Mouse (Mus musculus) heart, postnatal 0 days (tissue): Measurements from ENCODE around the gene Nek7. TPM values are rescaled to one million over a fixed set of nuclear protein-coding genes. Genes with fewer than 3 reads are reported as not detected.
A peak's percentile ranks its signal among the peaks of the same experiment; 100 is the strongest.

Experiments used
- ATAC-seq: fragments of 200-750 bp; cut with Nextera tagmentation; 2 replicates; pipeline ENCODE4 v1.8.0; 2017; ENCODE audit warnings: low read depth, moderate number of reproducible peaks, moderate library complexity; ENCODE audit not compliant: insufficient read depth
- DNase-seq: peaks from one replicate; pipeline ENCODE4 v3.0.0-alpha.2; 2016; ENCODE audit warnings: low spot score
- H3K27ac ChIP-seq: fragments of 300-500 bp; sonication (generic); 2 replicates; pipeline ENCODE4 v1.5.1; 2014; ENCODE audit warnings: low read depth, mild to moderate bottlenecking
- H3K27me3 ChIP-seq: fragments of 300-500 bp; sonication (generic); 2 replicates; pipeline ENCODE4 v1.6.1; 2014; ENCODE audit warnings: low read length, mixed read lengths; ENCODE audit not compliant: control insufficient read depth, insufficient read depth
- H3K36me3 ChIP-seq: fragments of 300-500 bp; sonication (generic); replicated peaks from 2 replicates; pipeline ENCODE4 v1.6.1; 2014; ENCODE audit warnings: low read length, mixed read lengths; ENCODE audit not compliant: control insufficient read depth, insufficient read depth
- H3K4me1 ChIP-seq: fragments of 300-500 bp; sonication (generic); 2 replicates; pipeline ENCODE4 v1.6.1; 2014; ENCODE audit warnings: antibody characterized with exemption; ENCODE audit not compliant: control insufficient read depth, insufficient read depth
- H3K4me2 ChIP-seq: fragments of 300-500 bp; sonication (generic); 2 replicates; pipeline ENCODE4 v1.6.1; 2014; ENCODE audit warnings: low read depth, mild to moderate bottlenecking, low read length, moderate library complexity
- H3K4me3 ChIP-seq: fragments of 300-500 bp; sonication (generic); 2 replicates; pipeline ENCODE4 v1.5.1; 2014; ENCODE audit warnings: low read depth, low read length
- H3K9ac ChIP-seq: fragments of 300-500 bp; sonication (generic); replicated peaks from 2 replicates; pipeline ENCODE4 v1.6.1; 2014; ENCODE audit warnings: low read depth, low read length, mixed read lengths
- H3K9me3 ChIP-seq: fragments of 300-500 bp; sonication (generic); replicated peaks from 2 replicates; pipeline ENCODE4 v1.6.1; 2016; ENCODE audit warnings: low read length; ENCODE audit not compliant: control insufficient read depth
- CTCF ChIP-seq: IDR thresholded peaks from 2 replicates; pipeline ENCODE4 v1.5.1; 2016; ENCODE audit warnings: antibody characterized with exemption, control low read depth, low read depth
- EP300 ChIP-seq: IDR thresholded peaks from 2 replicates; pipeline ENCODE4 v1.6.1; 2016; ENCODE audit warnings: antibody characterized with exemption, low read depth
- WGBS: fragments of 180-500 bp; shearing (Covaris S2); extraction: QIAGEN DNeasy Blood & Tissue Kit; methylation state at CpG from one replicate; pipeline ENCODE4 v1.1.7; 2014; 5-methylcytosine and 5-hydroxymethylcytosine counted together
- polyA plus RNA-seq: library from polyadenylated mRNA; unstranded; fragments of >200 nt; fragmentation: Nextera tagmentation; extraction: Ambion mirVana; gene quantifications from 2 replicates; pipeline ENCODE4 v1.2.1, GENCODE M21; 2015
- total RNA-seq: library from RNA; depleted of rRNA; stranded (reverse); fragments of >200 nt; gene quantifications from 2 replicates; pipeline ENCODE4 v1.2.3, GENCODE M21; 2014; ENCODE audit warnings: low replicate concordance; rRNA removed

Nek7 gene
- total RNA-seq (44.6 TPM in 2 replicates), polyA plus RNA-seq (43.8 and 44.8 TPM in 2 replicates)

- DNase-seq (peak; percentile 48), ATAC-seq (no peak)
- Histone ChIP-seq H3K9me3 (no peaks in the 10 kb centered on the region), H3K4me3 (peak within 1 kb of the TSS; percentile 97), H3K9ac (peak within 1 kb of the TSS; percentile 89), H3K4me1 (peaks cover 22% of the 10 kb centered on the region; the same call in 1 of the 2 replicates), H3K36me3 (no peaks in the 10 kb centered on the region), H3K27me3 (no peaks in the 10 kb centered on the region), H3K27ac (peak within 1 kb of the TSS; percentile 99), H3K4me2 (peak within 1 kb of the TSS; percentile 88)
- TF ChIP-seq CTCF (peak; percentile 59), EP300 (no peak)
- whole genome bisulfite sequencing, result 2% methylated on average over 11 of the region's 11 CpGs
Measured at GRCm38 (mm10) chr1:138619996-138620461, at the start of gene Nek7. Nek7 (minus strand) TSS chr1:138620141.

- Histone ChIP-seq H3K4me3 (no peak overlapping the region), H3K27me3 (no peaks in the 10 kb centered on the region), H3K4me1 (no peaks in the 10 kb centered on the region), H3K9me3 (no peaks in the 10 kb centered on the region; the same call in 1 of the 2 replicates), H3K4me2 (no peak overlapping the region), H3K36me3 (no peaks in the 10 kb centered on the region), H3K27ac (no peak overlapping the region), H3K9ac (no peak overlapping the region)
- no peak for ATAC-seq
- TF ChIP-seq EP300 (no peak), CTCF (no peak)
- DNase-seq, result no peak
- WGBS, result 76% methylated on average over 2 of the region's 2 CpGs
Measured at GRCm38 (mm10) chr1:138662342-138662741, 42.4 kb upstream of the Nek7 start.

- TF ChIP-seq CTCF (no peak), EP300 (no peak)
- H3K9me3 ChIP-seq, result no peaks in the 10 kb centered on the region
- no peak overlapping the region for H3K4me2 ChIP-seq
- no peaks in the 10 kb centered on the region for H3K27me3 ChIP-seq
- no peaks in the 10 kb centered on the region for H3K36me3 ChIP-seq
- no peak overlapping the region for H3K4me3 ChIP-seq
- no peaks in the 10 kb centered on the region for H3K4me1 ChIP-seq
- ATAC-seq (no peak), DNase-seq (no peak)
- H3K27ac ChIP-seq, result no peak overlapping the region
- no peak overlapping the region for H3K9ac ChIP-seq
Measured at GRCm38 (mm10) chr1:138654212-138654611, 34.3 kb upstream of the Nek7 start.

GRCm38 (mm10) chr1:138644991-138645390 is 25.1 kb upstream of the Nek7 start:
- 56% methylated on average over 3 of the region's 3 CpGs for WGBS
- DNase-seq (no peak), ATAC-seq (no peak)
- Histone ChIP-seq H3K9me3 (no peaks in the 10 kb centered on the region), H3K36me3 (no peaks in the 10 kb centered on the region), H3K9ac (no peak overlapping the region), H3K27ac (no peak overlapping the region), H3K27me3 (no peaks in the 10 kb centered on the region), H3K4me2 (no peak overlapping the region), H3K4me1 (no peaks in the 10 kb centered on the region), H3K4me3 (no peak overlapping the region)
- no peak for TF ChIP-seq CTCF
- TF ChIP-seq EP300, result no peak

GRCm38 (mm10) chr1:138643306-138643830 is 23.4 kb upstream of the Nek7 start:
- Histone ChIP-seq H3K4me2 (no peak overlapping the region), H3K4me1 (no peaks in the 10 kb centered on the region), H3K36me3 (no peaks in the 10 kb centered on the region), H3K27me3 (no peaks in the 10 kb centered on the region), H3K4me3 (no peak overlapping the region), H3K27ac (no peak overlapping the region), H3K9me3 (no peaks in the 10 kb centered on the region), H3K9ac (no peak overlapping the region)
- no peak for DNase-seq
- 82% methylated on average over 3 of the region's 3 CpGs for WGBS
- ATAC-seq, result no peak
- TF ChIP-seq CTCF (no peak), EP300 (no peak)

GRCm38 (mm10) chr1:138640934-138641461 is 21.1 kb upstream of the Nek7 start:
- Histone ChIP-seq H3K9me3 (no peaks in the 10 kb centered on the region), H3K27me3 (no peaks in the 10 kb centered on the region), H3K36me3 (no peaks in the 10 kb centered on the region), H3K4me1 (no peaks in the 10 kb centered on the region), H3K27ac (no peak overlapping the region), H3K4me3 (no peak overlapping the region), H3K4me2 (no peak overlapping the region), H3K9ac (no peak overlapping the region)
- ATAC-seq (no peak), DNase-seq (no peak)
- 64% methylated on average over 4 of the region's 4 CpGs for WGBS
- TF ChIP-seq EP300 (no peak), CTCF (no peak)
